12 mouse cellular contexts compared by ENCODE assay signal in the genomic region with DNA sequence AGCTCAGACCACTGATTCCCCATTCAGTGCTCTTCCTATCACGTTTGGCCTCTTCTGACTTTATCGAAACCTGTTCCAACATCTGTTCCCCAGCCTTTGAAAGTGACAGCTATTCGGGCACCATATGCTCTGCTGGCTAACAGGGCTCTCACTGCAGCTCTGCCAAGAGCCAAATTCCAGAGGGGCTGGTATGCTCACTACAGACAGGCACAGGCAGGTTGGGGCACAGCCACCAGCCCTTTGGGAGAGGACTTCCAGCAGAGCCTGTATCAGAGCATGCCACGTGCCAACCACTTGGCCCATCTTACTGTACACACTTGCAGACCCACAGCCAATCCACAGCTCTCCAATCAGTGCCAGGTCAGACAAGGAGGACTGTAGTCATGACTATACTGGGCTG.
A peak's percentile ranks its signal among the peaks of the same experiment; 100 is the strongest.
DNase-seq lines count a peak whose midpoint lies in the region; ATAC-seq lines count a peak whose summit lies in the region.
"Had no signal": no experiment of that assay in that cellular context is flagged by ENCODE, and none has a peak within 500 bp of the region (broad histone marks: within the 10 kb centered on the region; RNA-seq: fewer than 3 reads in every experiment).

No protein-coding gene starts in this region.

- no peaks in the 10 kb centered on the region for H3K9me3 ChIP-seq in midbrain, embryonic 14.5 days (ENCODE audit: control insufficient read depth, low read length)
- H3K9me3 ChIP-seq in midbrain, embryonic 13.5 days = no peaks in the 10 kb centered on the region

- no peaks in the 10 kb centered on the region for H3K4me1 ChIP-seq in midbrain, embryonic 14.5 days (ENCODE audit: control insufficient read depth, insufficient read depth, low read length)
- H3K4me1 ChIP-seq in midbrain, embryonic 13.5 days (replicated peaks) = 0 out of 2 replicates have a peak, but pooled peaks cover 3% of the 10 kb centered on the region

- DNase-seq in gastrocnemius, postnatal 14 days = peak; percentile 17
- DNase-seq in gastrocnemius, adult 18-20 months (ENCODE audit: low spot score) = no peak
- peak; percentile 16 for DNase-seq in midbrain, embryonic 14.5 days
- peak; percentile 38 to 51 for DNase-seq in cerebellum, postnatal 25 days
- DNase-seq in heart, postnatal 14 days = peak; percentile 54 to 69
- DNase-seq in adipocyte (ENCODE audit: low spot score) = no peak
- no peak for DNase-seq in kidney, adult 8-10 months
- DNase-seq: adrenal gland, postnatal 10 days had no signal

- H3K27me3 ChIP-seq in midbrain, embryonic 14.5 days (ENCODE audit: control insufficient read depth, insufficient read depth, low read length) = no peaks in the 10 kb centered on the region
- no peaks in the 10 kb centered on the region for H3K27me3 ChIP-seq in midbrain, embryonic 13.5 days
- H3K27me3 ChIP-seq: Patski had no signal

- H3K27ac ChIP-seq in midbrain, embryonic 14.5 days (replicated peaks; ENCODE audit: low read depth, low read length) = no peak overlapping the region
- H3K27ac ChIP-seq in midbrain, embryonic 13.5 days = no peak overlapping the region

- no peak for ATAC-seq in midbrain, embryonic 14.5 days (ENCODE audit: low FRiP score, low TSS enrichment)
- ATAC-seq in midbrain, embryonic 13.5 days = no peak
- ATAC-seq: intestine, embryonic 16.5 days; Patski had no signal

- WGBS in midbrain, embryonic 14.5 days = 74% methylated on average over 4 of the region's 4 CpGs
- 84% methylated on average over 4 of the region's 4 CpGs for WGBS in midbrain, embryonic 13.5 days

- H3K4me3 ChIP-seq in midbrain, embryonic 14.5 days (replicated peaks; ENCODE audit: low read depth, low read length) = no peak overlapping the region
- H3K4me3 ChIP-seq in midbrain, embryonic 13.5 days (replicated peaks) = no peak overlapping the region

- peaks cover 5% of the 10 kb centered on the region; the same call in 1 of the 2 replicates for H3K36me3 ChIP-seq in midbrain, embryonic 14.5 days (ENCODE audit: control insufficient read depth, insufficient read depth, low read length)
- peaks cover 11% of the 10 kb centered on the region for H3K36me3 ChIP-seq in midbrain, embryonic 13.5 days

- intact Hi-C loops in gastrocnemius, postnatal 14 days (cut with DNase I; ENCODE audit: low total_unique reads) = no loop called here
- intact Hi-C loops in heart, postnatal 14 days (cut with DNase I) = no loop called here

- no peak overlapping the region for H3K9ac ChIP-seq in midbrain, embryonic 14.5 days (replicated peaks; ENCODE audit: low read length)
- no peak overlapping the region for H3K9ac ChIP-seq in midbrain, embryonic 13.5 days (replicated peaks)

- no peak overlapping the region for H3K4me2 ChIP-seq in midbrain, embryonic 14.5 days (ENCODE audit: low read length)
- no peak overlapping the region for H3K4me2 ChIP-seq in midbrain, embryonic 13.5 days (replicated peaks)
- H3K4me2 ChIP-seq: liver, embryonic 11.5 days had no signal

Comparison
In these comparisons a context has a peak if more than half of its experiments do, and no peak if none do; other contexts are left out.
1. DNase-seq: peak in gastrocnemius, postnatal 14 days (single experiment), midbrain, embryonic 14.5 days (single experiment), cerebellum, postnatal 25 days (2 of 2) and heart, postnatal 14 days (2 of 2); none in gastrocnemius, adult 18-20 months (single experiment), adipocyte (single experiment) and kidney, adult 8-10 months (0 of 2).